Mouse (Mus musculus): ENCODE results near the gene Sirt1.
A peak's percentile ranks its signal among the peaks of the same experiment; 100 is the strongest.
"Not testable (repeated sequence)": the region's sequence is repeated elsewhere in the genome, so short reads cannot be mapped to it uniquely, and the experiment has no call there.

Sirt1 gene

DNA sequence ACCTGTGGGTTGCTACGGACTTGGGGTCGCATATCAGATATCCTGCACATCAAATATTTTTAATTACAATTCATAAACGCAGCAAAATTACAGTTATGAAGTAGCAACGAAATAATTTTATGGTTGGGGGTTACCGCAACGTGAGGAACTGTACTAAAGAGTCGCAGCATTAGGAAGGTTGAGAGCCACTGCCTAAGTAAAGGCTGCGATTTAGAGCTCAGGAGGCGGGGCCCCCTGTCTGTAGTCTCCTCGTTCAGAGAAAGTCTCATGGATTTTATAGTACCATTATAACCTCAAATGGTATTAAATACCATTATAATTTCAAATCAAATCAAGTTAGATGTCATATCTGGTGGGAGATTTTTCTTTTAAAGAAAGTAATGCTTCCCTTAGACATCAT, 5.5 kb upstream of the Sirt1 start:
- DNase-seq: no peak

DNA sequence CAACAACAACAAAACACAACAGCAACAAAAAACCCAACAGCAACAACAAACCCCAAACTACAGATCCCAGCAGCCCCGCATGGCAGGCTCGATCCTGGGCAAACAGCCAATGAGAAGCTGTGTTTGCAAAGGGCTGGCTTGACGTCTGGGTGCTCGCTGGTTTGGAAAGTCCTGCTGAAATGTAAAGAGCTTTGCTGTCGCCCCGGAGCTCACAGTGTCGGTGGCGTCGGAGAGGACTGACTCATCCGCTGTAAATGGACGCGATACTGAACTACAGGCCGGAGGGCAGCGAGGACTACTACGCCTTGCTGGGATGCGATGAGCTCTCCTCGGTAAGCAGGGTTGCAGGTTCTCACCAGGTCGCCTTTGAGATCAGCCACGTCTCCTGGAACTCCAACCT, 4.9 kb upstream of the Sirt1 start:
- peak; percentile 92 for DNase-seq

DNA sequence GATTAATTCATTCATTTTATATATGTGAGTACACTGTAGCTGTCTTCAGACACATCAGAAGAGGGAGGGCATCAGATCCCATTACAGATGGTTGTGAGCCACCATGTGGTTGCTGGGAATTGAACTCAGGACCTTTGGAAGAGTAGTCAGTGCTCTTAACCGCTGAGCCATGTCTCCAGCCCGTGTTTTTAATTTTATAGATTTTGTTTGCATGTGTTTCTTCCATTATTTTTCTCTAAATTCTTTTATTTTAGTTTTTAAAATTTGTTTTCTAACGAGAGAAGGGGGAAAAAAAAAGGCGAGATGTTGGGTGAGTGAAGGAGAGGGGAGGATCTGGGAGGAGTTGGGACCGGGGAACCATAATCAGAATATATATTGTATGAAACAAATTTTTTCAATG, 4.4 kb upstream of the Sirt1 start:
- DNase-seq: not testable (repeated sequence)

DNA sequence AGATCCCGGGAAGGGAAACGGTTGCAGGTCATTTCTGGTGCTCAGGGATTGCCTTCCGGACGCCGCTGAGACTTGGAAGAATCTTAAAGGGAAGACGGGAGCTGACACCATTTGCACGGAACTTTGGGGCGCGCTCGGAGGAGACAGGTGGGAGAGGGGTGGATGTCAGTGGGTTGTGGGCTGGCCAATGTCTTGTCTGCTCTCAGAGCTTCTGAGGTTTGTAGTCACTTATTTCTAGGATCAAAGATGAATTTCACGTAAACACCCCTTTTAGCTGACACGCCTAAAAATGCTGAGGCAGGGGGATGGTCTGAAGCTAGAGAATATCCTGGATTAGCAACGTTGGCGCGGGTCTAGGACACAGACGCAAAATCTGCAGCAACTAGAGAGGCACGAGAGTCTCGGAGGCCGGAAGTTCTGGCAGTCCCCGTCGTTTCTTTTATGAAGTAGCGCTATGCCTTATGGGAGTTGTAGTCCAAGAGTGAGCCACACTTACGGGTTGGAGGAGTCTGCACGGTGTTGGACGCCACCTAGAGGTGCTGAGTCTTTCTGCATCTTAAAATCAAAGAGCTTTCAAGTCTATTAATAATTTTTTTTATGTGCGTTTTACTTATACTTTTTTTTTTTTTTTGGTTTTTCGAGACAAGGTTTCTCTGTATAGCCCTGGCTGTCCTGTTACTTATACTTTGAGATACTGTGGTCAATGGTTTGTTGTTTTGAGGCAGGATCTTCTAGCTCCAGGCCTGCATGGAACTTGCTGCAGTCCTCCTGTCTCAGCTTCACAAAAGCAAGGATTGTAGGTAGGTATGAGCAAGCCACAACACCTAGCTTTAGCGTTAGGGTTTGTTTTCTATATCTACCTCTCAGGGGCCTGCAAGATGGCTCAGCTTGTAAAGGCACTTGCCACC, 1.1 kb upstream of the Sirt1 start, which contains the start of gene Dnajc12:
Gene Dnajc12, plus strand, starts transcription at position 72 of the 908 bp plus-strand sequence.
- peak; percentile 91 for DNase-seq

DNA sequence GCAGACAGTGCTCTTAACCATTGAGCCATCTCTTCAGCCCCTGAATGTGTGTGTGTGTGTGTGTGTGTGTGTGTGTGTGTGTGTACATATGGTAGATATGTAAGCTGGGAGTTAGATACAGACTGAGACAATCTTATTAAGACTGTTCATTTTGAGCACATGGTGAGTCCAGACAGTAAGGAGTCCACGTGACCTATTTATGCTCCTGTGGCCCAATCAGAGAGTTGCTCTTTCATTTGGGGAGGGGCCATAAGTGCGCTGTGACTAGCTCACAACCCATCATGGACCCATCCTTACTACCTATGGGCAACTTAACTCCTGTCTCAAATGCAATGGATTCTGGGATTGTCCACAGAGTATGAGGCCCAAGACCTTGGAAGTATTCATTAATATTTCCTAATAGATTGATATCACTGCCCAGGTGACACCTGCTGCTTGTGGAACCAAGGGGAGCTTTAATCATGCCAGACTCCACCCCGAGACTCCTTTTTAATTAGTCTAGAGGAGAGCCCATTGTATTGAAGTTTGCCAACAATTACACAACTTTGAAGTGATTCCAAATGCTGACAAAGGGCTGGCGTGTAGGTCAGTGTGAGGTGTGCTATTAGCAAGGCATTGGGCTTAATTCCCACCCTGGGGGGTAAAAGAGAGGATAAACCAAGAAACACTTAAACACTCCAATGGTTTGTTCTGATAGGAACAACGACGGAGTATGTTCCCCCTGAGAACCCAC, 2.4 kb downstream of the Sirt1 start:
- DNase-seq: no peak

DNA sequence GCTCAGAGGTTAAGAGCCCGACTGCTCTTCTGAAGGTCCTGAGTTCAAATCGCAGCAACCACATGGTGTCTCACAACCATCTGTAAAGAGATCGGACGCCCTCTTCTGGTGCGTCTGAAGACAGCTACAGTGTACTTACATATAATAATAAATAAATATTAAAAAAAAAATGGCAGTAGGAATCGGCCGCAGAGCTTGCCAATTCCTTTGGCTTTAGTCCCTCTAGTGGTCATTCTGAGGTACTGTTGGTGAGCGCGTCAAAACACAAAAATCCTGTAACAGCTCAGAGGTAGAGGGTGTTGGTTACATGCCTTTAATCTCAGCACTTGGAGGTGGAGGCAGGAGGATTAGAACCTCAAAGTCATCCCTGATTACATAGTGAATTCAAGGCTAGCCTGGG, 4.0 kb downstream of the Sirt1 start:
- DNase-seq: peak; percentile 64

DNA sequence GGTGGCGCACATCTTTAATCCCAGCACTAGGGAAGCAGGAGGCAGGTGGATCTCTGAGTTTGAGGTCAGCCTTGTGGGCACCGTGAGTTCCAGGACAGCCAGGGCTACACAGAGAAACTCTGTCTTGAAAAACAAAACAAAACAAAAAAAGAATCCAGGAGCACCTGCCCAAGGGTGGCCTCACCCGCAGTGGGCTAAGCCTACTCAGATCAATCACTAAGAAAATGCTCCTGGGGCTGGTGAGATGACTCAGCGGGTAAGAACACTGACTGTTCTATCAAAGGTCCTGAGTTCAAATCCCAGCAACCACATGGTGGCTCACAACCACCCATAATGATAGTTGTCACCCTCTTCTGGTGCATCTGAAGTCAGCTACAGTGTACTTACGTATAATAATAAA, 5.2 kb downstream of the Sirt1 start:
- DNase-seq: no peak

DNA sequence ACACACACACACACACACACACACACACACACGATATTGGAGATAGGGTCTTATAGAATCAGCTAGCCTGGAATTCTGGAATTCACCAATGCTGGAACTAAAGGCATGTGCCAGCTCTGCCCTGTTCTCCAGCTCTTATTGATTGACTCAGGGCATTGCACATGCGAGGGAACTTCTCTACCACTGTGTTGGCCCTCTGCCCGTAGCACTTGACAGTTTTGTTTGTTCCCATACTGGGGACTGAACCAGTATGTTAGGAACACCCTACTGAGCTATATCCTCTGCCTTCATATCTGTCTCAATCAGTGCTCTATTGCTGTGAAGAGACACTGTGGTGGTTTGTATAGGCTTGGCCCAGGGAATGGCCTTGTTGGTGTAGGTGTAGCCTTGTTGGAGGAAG, 13.5 kb downstream of the Sirt1 start:
- no peak for DNase-seq

DNA sequence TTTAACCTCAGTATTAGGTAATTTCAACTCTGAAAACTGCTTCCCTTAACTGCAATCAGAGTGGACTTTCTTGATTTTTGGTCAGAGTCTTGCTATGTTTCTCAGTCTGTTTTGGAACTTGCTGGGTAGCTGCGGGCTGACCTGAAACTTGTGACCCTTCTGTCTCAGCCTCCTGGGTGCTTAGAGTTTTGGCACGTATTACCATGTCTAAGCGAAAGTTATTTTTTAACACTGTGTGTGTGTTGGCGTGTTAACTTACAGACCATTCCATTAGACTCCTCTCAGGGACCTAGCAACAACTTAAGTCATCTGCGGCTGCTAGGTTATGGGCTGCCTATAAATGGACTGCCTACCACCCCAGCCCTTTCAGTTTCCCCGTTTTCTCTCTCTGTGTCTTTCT, 14.1 kb downstream of the Sirt1 start:
- DNase-seq: no peak

DNA sequence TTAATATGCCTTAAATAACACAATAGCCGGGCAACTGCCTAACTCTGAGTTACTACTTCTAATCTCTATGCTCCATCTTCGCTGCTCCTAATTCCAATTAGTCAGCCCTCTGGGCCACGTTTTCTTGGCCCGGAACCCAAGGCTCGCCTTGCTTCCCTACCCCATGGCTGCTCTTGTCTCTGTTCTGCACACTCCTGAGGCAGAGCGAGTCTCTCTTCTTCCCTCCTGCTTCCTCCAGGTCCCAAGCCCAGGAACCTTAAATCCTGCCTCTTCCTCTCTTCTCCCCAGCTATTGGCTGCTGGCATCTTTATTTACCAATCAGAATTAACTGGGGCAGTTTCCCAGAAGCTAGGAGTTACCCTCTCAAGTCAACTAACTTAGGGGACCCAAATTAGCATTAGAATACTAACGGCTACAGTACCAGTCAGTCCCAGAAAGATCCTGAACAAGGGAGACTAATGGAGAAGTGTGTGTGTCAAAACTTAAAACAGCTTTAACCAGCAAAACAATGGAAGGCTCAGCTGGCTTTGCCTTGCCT, 15.5 kb downstream of the Sirt1 start:
- DNase-seq: no peak

DNA sequence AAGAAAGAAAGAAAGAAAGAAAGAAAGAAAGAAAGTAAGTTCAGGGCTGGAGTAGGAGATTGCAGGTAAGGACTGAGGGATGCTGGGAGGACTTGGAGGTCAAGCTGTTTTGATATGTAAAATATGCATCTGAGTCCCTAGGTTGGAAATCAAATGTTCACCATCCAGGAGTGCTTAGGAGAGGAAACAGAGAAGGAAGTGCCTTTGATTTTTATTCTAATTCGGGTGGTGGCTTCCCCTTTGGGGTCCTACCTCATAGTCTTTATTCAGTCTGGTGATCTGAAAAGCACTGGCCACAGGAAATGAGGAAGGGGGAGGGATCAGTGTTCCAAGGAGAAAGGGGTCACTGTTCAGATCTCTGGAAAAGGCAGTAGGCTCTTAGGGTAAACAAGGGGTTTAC, 21.0 kb downstream of the Sirt1 start:
- no peak for DNase-seq

DNA sequence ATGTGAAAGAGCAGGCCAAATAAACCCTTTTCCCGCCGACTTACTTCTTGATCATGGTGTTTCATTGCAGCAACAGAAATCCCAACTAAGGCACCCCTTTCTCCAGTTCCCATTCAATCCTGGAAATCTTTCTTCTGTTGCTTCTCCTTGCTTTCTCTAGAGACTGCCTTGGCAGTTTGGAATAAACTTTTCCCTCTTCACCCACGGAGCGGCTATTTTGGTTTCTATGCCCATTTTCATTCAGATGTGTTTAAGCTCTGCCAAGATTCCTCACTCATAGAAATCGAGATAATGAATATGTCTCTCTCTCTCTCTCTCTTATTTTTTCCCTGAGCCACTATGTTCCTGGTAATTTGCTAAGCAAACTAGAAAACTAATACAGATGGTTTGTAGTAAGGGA, 29.4 kb downstream of the Sirt1 start:
- DNase-seq: no peak

DNA sequence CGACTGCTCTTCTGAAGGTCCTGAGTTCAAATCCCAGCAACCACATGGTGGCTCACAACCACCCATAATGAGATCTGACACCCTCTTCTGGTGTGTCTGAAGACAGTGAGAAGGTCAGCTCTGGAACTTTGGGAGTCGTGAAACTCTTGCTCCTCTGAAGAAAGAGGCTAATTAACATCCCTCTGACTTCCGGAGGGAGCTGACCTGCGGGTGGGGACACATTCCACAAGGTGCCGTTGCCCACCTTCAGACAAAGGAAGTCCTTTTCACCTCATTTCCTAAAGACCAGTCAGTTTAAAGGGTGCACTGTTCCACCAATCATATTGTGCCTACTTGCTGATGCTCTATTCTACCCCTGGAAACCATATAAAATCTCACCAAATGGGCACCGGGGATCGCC, 30.4 kb downstream of the Sirt1 start:
- not testable (repeated sequence) for DNase-seq

DNA sequence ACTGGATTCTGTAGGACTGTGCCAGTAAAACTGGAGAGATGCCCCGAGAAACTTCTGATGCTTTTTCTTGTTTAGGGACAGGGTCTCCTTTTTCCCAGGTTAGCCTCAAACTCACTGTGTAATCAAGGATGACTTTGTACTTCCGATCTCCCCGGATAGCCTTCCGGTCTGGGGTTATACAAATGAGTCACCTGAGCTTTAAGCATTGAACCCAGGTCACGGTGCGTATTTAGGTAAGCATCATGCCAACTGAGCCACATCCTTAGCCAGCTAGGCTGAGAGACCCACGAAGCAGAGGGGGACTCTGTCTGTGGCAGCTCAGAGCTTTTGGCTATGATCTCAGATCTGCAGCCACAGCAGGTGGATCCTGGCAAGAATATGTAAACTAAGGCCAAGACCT, 30.8 kb downstream of the Sirt1 start:
- DNase-seq: no peak

DNA sequence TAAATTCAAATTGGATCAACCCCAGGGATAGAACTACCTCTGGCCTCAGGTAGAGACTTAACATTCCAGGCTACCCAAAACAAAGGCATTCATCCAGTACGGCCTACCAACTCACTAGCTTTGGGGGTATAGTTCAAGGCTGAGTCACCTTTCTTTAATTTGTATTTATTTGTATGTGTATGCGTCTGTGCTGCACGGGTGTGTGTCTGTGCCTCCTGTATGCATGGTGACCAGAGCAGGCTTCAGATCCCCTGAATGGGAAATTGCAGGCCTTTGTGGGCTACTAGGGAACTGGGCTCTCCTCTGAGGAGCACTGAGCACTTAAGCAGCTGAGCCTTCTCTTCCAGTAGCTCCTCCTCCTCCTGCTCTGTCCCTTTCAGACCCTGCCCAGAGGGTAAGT, 33.2 kb downstream of the Sirt1 start:
- no peak for DNase-seq

DNA sequence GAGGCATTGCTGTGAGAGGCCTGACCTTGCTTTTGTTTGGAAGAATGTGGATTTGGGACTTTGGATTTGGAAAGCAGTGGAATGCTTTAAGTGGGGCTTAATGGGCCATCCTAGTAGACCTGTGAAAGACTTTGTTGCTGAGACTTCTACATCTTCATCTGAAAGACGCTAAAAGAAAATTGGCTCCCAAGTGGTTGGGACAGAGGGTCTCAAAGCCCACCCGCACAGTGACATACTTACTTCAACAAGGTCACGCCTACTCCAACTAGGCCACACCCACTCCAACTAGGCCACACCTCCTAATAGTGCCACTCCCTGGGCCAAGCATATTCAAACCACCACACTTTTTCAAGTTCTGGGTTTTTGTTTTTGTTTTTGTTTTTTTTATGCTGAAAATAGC, 36.8 kb downstream of the Sirt1 start:
- DNase-seq: no peak

DNA sequence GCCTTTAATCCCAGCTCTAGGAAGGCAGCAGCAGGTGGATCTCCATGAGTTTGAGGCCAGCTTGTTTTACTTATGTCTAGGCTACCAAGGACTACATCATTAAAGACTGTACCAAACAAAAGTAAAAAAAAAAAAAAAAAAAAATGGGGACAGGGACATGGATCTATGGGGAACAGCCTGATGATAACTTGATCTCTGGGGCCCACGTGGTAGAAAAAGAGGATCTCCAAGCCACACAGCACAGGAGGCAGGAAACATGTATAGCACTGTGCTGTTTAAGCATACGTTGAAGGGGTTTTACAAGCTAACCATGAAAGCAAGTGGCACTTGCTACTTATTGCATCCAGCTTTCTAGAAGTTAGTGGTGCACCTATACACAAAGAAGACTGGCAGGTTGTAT, 40.2 kb downstream of the Sirt1 start:
- DNase-seq: no peak

DNA sequence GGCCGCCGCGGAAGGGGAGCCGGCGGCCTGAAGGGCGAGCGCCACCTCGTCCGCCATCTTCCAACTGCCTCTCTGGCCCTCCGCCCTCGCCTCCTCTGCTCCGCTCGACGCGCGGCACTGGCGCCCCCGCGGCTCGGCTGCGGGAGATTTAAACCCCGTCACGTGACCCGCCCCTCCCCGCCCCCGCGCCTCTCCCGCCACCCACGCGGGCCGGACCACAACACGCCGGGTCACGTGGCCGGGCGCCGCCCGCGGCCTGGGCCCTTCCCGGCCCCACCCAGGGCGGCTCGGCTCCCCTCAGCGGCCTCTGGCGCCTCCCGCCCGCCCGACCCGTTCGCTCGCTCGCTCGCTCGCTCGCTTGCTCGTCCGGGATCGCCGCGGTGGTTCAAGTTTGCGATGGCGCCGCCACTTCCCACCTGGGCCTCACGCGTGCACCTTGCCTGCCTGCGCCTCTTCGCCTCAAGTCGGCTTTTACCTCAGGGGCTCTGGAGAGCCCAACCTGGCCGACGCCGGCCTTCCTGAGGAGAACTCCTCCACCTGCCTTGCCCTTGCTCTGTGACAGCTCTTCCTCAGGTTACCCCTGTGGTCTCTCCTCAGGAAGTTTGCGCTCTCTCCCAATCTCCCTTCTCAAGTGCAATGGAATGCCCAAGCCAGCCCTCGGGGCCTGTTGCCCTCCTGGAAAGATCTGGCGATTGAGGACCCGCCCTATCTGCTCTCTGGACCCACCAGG, 42.4 kb downstream of the Sirt1 start:
- peak; percentile 91 for DNase-seq

DNA sequence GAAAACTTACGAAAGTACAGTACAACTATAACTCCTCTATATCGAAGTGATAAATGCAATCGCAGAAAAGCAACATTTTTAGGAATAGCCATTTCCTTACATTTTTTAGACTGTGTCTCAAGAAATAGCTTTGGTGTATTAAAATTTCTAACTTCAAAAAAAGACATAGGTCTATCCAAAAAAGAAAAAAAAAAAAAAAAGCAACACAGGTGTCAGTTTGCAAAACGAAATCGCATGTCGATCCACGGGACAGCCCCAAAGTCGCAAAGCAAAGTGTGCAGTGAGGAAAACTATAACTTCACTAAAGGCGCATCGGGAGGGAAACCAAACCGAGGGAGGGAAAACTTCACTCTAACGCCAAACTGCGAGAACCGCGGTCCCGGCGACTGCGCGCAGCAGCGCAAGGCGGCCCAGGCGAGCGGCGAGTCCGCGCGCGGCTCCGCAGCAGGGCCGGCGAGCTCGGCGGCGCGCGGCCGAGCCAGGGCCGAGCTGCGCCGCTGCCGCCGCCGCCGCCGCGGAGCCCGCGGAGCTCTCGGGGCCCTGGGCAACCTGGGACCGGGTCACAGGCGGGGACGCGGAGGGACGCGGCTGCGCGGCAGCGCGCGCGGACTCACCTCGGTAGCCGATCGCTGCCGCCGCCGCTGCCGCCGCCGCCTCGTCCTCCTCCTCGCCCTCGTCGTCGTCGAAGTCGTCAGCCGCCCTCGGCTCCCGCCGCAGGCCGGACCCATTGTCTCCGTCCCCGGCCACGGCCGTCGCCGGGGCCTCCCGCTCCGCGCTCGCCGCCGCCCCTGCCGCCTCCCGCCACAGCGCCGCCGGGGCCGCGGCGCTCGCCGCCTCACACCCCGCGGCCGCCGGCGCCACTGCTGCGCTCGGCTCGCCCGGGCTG, 43.3 kb downstream of the Sirt1 start:
- DNase-seq: peak; percentile 68

DNA sequence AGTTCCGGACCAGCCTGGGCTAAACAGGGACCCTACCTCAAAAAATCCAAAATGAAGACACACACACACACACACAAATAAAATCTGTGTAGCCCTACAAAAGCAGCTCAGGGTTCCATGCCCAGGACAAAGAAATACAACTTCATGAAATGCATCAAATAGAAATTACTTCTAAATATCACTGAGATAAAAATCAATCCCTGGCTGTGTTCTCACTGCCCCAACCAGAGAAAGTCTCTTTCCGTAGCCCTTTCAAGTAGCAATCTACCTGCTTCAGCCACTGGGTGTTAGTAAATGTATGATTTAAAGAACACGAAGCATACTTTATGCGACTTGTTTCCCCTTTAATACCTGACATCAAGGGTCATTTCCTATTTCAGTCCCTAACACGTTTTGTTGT, 44.2 kb downstream of the Sirt1 start:
- DNase-seq: no peak

DNA sequence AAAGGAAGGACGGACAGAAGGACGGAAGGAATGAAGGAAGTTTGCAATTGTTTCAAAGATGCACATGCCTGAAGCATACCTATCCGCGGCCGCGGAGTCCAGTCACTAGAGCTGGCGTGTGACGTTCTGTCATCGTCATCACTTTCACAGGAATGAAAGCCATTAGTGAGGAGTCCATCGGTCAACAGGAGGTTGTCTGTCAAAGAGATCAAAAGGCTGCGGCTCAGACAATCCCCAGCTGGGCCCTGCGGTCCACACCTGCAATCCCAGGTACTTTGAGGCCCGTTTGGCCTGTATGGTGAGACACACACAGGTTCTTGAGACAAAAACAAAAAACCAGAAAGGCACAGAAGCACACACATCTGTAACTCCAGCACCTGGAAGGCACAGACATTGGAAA, 44.6 kb downstream of the Sirt1 start:
- peak; percentile 19 for DNase-seq

DNA sequence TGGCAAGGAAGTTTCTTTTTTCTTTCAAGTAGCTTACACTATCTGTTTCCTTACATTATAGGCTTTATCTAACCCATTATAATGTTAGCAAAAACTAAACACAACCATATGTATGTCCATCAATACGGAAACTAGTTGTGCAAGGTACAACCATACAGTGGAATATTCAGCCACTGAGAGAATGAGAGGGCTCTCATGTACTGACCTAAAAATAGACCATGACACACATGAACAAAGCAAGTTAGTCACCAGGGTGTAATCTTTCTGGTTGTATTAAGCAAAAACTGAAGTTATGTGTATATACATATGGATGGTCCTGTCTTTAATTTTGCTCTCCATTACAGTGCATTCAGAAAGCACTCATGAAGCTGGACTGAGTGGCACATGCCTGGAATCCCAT, 54.4 kb downstream of the Sirt1 start:
- DNase-seq: no peak
